Mouse (Mus musculus) embryonic facial prominence, embryonic 10.5 days (tissue): Measurements from ENCODE around the gene Plekhh3. TPM values are rescaled to one million over a fixed set of nuclear protein-coding genes. Genes with fewer than 3 reads are reported as not detected.

Experiments
- DNase-seq: peaks from one replicate; pipeline ENCODE4 v3.0.0-alpha.2; 2017; ENCODE audit warnings: low spot score
- H3K27ac ChIP-seq: fragments of 300-500 bp; sonication (generic); replicated peaks from 2 replicates; pipeline ENCODE4 v1.5.1; 2016; ENCODE audit warnings: mild to moderate bottlenecking
- H3K27me3 ChIP-seq: fragments of 300-500 bp; sonication (generic); replicated peaks from 2 replicates; pipeline ENCODE4 v1.6.1; 2016; ENCODE audit warnings: low read depth, mild to moderate bottlenecking; ENCODE audit not compliant: poor library complexity, severe bottlenecking
- H3K36me3 ChIP-seq: fragments of 300-500 bp; sonication (generic); replicated peaks from 2 replicates; pipeline ENCODE4 v1.6.1; 2016; ENCODE audit warnings: mild to moderate bottlenecking, moderate library complexity
- H3K4me1 ChIP-seq: fragments of 300-500 bp; sonication (generic); 2 replicates; pipeline ENCODE4 v1.6.1; 2016
- H3K4me3 ChIP-seq: fragments of 300-500 bp; sonication (generic); 2 replicates; pipeline ENCODE4 v1.5.1; 2016; ENCODE audit warnings: mild to moderate bottlenecking, moderate library complexity
- H3K9me3 ChIP-seq: fragments of 300-500 bp; sonication (generic); 2 replicates; pipeline ENCODE4 v1.6.1; 2016; ENCODE audit warnings: mild to moderate bottlenecking
- WGBS: fragments of 180-500 bp; shearing (Covaris S2); methylation state at CpG from one replicate; pipeline ENCODE4 v1.1.7; 2016; 5-methylcytosine and 5-hydroxymethylcytosine counted together
- polyA plus RNA-seq: library from polyadenylated mRNA; unstranded; fragments of >200 nt; fragmentation: Nextera tagmentation; extraction: Ambion mirVana; gene quantifications from 2 replicates; pipeline ENCODE4 v1.2.1, GENCODE M21; 2016

The Plekhh3 gene
- polyA plus RNA-seq, 1 experiment from 2014 or later: 4.0 TPM

- WGBS: 82% methylated on average over 14 of the region's 14 CpGs
- Histone ChIP-seq H3K4me1 (peaks cover 6% of the 10 kb centered on the region; the same call in 1 of the 2 replicates), H3K9me3 (no peaks in the 10 kb centered on the region), H3K27me3 (peaks cover 52% of the 10 kb centered on the region), H3K4me3 (no peak overlapping the region), H3K36me3 (no peaks in the 10 kb centered on the region), H3K27ac (no peak overlapping the region)
- DNase-seq: no peak
These were observed 11.8 kb upstream of the Plekhh3 start for GRCm38 (mm10) chr11:101182771-101183517.

GRCm38 (mm10) chr11:101181961-101182360, 10.8 kb upstream of the Plekhh3 start:
- Histone ChIP-seq H3K36me3 (no peaks in the 10 kb centered on the region), H3K4me1 (peaks cover 15% of the 10 kb centered on the region), H3K27ac (no peak overlapping the region), H3K4me3 (no peak overlapping the region), H3K27me3 (peaks cover 62% of the 10 kb centered on the region), H3K9me3 (no peaks in the 10 kb centered on the region)
- DNase-seq: no peak
- WGBS: 91% methylated on average over 11 of the region's 11 CpGs

GRCm38 (mm10) chr11:101180846-101181740, 9.9 kb upstream of the Plekhh3 start:
- 46% methylated on average over 10 of the region's 10 CpGs for WGBS
- no peak overlapping the region for H3K27ac ChIP-seq
- peak; percentile 76 for DNase-seq
- peaks cover 71% of the 10 kb centered on the region for H3K27me3 ChIP-seq
- H3K4me3 ChIP-seq: no peak overlapping the region
- H3K36me3 ChIP-seq: no peaks in the 10 kb centered on the region
- H3K4me1 ChIP-seq: peaks cover 24% of the 10 kb centered on the region
- no peaks in the 10 kb centered on the region for H3K9me3 ChIP-seq

GRCm38 (mm10) chr11:101180261-101180660, 9.1 kb upstream of the Plekhh3 start:
- Histone ChIP-seq H3K27me3 (peaks cover 79% of the 10 kb centered on the region), H3K4me3 (no peak overlapping the region), H3K27ac (no peak overlapping the region), H3K36me3 (no peaks in the 10 kb centered on the region), H3K9me3 (no peaks in the 10 kb centered on the region), H3K4me1 (peaks cover 31% of the 10 kb centered on the region)
- DNase-seq: no peak
- WGBS: 70% methylated on average over 17 of the region's 17 CpGs

- Histone ChIP-seq H3K36me3 (no peaks in the 10 kb centered on the region), H3K27ac (no peak overlapping the region), H3K4me3 (no peak overlapping the region), H3K4me1 (peaks cover 40% of the 10 kb centered on the region), H3K27me3 (peaks cover 85% of the 10 kb centered on the region), H3K9me3 (no peaks in the 10 kb centered on the region)
- no peak for DNase-seq
- WGBS: 73% methylated on average over 15 of the region's 15 CpGs
These were observed 8.2 kb upstream of the Plekhh3 start for GRCm38 (mm10) chr11:101179306-101179705.

- Histone ChIP-seq H3K9me3 (no peaks in the 10 kb centered on the region), H3K4me1 (peaks cover 50% of the 10 kb centered on the region), H3K36me3 (no peaks in the 10 kb centered on the region), H3K27me3 (peaks cover 89% of the 10 kb centered on the region), H3K27ac (no peak overlapping the region), H3K4me3 (0 out of 2 replicates have a peak overlapping the region, but pooled peaks have one; percentile 12)
- no peak for DNase-seq
- WGBS: 47% methylated on average over 36 of the region's 36 CpGs
These were observed 7.2 kb upstream of the Plekhh3 start for GRCm38 (mm10) chr11:101178061-101179058.

GRCm38 (mm10) chr11:101176933-101177773, 6.0 kb upstream of the Plekhh3 start:
- peaks cover 84% of the 10 kb centered on the region for H3K27me3 ChIP-seq
- peak overlapping the region; percentile 47 for H3K4me3 ChIP-seq
- no peak overlapping the region for H3K27ac ChIP-seq
- 23% methylated on average over 22 of the region's 22 CpGs for WGBS
- peaks cover 60% of the 10 kb centered on the region for H3K4me1 ChIP-seq
- no peaks in the 10 kb centered on the region for H3K9me3 ChIP-seq
- peak; percentile 72 for DNase-seq
- no peaks in the 10 kb centered on the region for H3K36me3 ChIP-seq

GRCm38 (mm10) chr11:101176117-101176691, 5.1 kb upstream of the Plekhh3 start:
- peaks cover 70% of the 10 kb centered on the region for H3K4me1 ChIP-seq
- no peaks in the 10 kb centered on the region for H3K36me3 ChIP-seq
- WGBS: under 1% methylated on average over 25 of the region's 25 CpGs
- no peaks in the 10 kb centered on the region for H3K9me3 ChIP-seq
- H3K27me3 ChIP-seq: peaks cover 81% of the 10 kb centered on the region
- DNase-seq: peak; percentile 65
- no peak overlapping the region for H3K27ac ChIP-seq
- H3K4me3 ChIP-seq: peak overlapping the region; percentile 47

- peak overlapping the region; percentile 47 for H3K4me3 ChIP-seq
- H3K27me3 ChIP-seq: peaks cover 85% of the 10 kb centered on the region
- DNase-seq: no peak
- H3K36me3 ChIP-seq: no peaks in the 10 kb centered on the region
- WGBS: 10% methylated on average over 11 of the region's 11 CpGs
- no peak overlapping the region for H3K27ac ChIP-seq
- H3K9me3 ChIP-seq: no peaks in the 10 kb centered on the region
- H3K4me1 ChIP-seq: peaks cover 75% of the 10 kb centered on the region
These were observed 4.5 kb upstream of the Plekhh3 start for GRCm38 (mm10) chr11:101175636-101176116.

- Histone ChIP-seq H3K36me3 (no peaks in the 10 kb centered on the region), H3K4me1 (peaks cover 81% of the 10 kb centered on the region), H3K27me3 (peaks cover 85% of the 10 kb centered on the region), H3K27ac (no peak within 1 kb of the TSS), H3K9me3 (no peaks in the 10 kb centered on the region), H3K4me3 (peak within 1 kb of the TSS; percentile 55)
- WGBS: 20% methylated on average over 14 of the region's 14 CpGs
- no peak for DNase-seq
These were observed 3.9 kb upstream of the Plekhh3 start, which contains the start of gene Ccr10 for GRCm38 (mm10) chr11:101174851-101175628. Ccr10 (minus strand) TSS chr11:101175443.
